Mouse (Mus musculus) cerebellum, adult 11 months (tissue): ENCODE results near the gene Rbmxl1.

Experiments used
- DNase-seq: peaks from one replicate; pipeline ENCODE4 v3.0.0; 2022

Gene Rbmxl1

DNA sequence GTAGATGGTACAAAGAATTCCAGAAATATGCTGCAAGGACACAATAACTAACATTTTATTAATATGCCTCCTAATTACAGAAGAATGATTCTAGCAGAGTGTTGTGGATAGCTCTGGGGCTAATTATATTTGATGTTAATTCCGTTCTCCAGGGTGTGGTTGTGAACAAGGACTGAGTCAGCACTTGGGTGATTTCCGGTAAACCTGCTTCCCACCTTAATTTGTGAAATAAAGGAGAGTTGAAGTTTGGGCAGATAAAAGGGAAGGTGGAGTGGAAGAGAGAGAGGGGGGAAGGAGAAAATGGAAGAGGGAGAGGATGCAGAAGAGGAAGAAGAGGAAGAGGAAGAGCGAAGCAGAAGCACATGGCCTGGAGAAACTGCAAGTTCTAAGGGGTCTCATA is 19.0 kb downstream of the Rbmxl1 start:
- no peak for DNase-seq

DNA sequence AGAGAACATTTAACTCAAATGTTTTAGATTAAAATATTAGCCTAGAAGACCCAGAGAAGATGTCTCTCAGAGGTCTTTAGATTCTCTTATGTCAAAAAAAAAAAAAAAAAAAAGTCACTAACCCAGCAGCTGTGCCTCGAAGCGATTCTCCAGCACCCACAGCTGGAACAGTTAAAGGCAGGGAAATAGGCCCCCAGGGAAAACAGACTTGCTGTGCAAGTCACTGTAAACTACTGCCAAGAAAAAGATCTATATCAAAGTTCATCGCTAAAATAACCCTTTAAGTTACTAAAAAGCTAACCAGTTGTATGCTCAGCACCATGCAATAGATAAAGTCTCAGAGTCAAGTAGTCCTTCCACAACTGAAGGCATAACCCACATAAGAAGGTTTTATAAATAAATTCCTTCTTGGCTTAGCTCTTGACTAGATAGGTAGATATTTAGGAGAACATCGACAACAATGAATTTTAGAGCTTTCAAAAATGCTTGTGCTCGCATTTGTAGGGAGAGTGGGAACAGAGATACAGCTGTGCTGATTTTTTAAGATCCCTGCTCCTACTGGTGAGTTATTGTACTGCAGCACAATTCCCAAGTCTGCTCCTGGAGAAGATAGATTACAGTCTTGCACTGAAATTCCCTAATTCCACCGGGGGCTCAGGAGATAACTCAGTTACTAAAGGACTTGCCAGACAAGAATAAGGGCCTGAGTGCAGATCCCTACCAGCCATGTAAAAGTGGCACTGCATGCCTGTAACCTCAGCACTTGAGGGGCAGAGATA is 31.5 kb downstream of the Rbmxl1 start:
- no peak for DNase-seq

DNA sequence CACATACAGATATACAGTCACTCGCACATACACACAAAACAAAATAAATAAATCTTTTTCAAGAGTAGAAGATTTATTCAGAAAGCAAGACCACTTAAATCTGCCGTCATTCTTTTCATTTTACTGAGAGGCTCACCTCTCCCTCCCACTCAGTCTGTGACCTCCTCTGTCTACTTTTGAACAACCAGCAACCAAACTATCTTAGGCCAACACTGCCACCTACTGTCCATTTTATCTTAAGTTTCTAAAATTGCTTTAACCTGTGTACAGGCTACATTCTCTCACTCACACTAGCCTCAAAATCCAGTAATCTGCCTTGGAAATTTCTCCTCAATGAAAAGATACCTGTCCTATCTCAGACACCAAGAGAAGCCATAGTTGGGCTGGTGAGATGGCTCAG is 40.8 kb downstream of the Rbmxl1 start:
- DNase-seq, result no peak

DNA sequence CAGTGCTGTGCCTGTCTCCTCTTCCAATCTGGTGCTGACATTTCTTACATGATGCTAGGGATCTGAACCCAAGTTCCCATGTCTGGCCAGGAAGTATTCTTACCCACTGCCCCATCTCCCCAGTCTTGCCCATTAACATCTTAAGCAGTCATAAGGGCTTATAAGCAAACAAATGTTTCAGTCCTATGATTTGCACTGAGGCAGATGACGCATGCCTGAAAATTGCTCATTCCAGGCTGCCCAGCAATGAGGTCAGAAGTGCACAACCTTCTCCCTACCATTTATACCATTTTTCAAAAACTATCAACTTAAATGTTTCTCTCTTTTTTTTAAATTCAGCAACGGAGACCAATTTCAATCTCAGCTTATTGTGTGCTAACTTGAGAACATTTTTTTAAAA is 44.8 kb downstream of the Rbmxl1 start:
- DNase-seq, result no peak

DNA sequence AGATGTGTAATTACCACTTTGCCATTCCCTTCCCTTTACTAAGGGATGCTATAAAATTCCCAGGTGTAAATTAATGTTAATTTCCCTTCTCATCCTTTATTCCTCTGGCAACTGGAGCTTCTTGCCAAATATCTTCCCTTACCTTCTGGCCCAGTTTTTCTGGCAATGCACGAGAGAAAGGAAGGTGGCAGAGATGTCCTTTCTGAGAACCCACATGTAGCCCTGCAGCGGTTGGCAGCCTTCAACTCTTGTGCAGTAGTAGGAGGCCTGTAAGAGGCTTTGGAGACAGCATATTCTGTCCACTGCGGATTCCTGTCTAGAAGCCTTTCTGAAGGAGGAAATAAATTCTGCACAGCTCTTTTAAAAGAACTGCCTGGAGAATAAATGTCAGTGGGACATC is 52.3 kb downstream of the Rbmxl1 start:
- no peak for DNase-seq
